Mouse (Mus musculus): ENCODE results near the gene Dstn. TPM values are rescaled to one million over a fixed set of nuclear protein-coding genes. Genes with fewer than 3 reads are reported as not detected.

The Dstn gene
- total RNA-seq, 2 experiments from 2014 or later = 154 to 157 TPM

DNA sequence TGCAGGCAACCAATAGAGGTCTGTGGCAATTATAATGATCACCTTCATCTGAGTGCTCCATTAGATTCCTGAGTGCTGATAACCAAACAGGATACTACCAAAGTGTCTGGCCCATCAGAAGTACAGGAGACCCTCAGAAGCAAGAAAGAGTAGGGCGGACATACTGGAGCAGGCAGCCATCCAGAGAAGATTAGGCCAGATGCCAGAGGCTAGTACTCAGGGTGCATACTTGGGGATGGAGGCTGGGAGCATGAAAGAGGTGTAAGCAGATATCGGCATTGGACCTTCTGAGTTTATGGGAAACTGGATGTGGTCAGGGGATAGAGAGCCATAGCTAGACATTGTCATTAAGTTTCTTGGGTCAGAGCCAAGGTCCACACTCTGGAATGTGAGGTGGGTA is 55.7 kb downstream of the Dstn start:
- no peak overlapping the region for H3K27ac ChIP-seq
- no peak for DNase-seq (ENCODE audit: extremely low spot score in 1 of 2, low spot score in 2 of 2)
- TF ChIP-seq CTCF (IDR thresholded peaks at IDR 0.05) = no peak
- H3K4me3 ChIP-seq = no peak overlapping the region
- intact Hi-C loops (cut with DNase I) = no loop called here

DNA sequence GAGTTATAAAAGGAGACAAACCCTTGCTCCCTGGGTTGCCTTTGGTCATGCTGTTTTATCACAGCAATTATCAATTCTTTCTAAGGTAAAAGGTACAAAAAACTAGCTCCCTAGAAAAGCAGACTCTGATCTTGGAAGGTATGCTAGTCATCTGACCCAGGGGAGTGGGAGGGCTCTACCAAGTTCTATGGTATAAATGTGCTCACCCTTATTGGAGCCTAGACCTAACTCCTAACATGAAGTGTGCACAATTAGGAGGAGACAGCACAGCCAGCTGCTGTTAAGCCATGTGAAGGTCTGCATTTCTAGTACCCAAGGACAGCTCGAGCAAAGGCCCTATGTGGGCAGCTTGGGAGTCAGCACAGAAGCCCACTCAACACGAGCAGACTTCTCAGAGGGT is 56.8 kb downstream of the Dstn start:
- intact Hi-C loops (cut with DNase I) = no loop called here
- no peak for DNase-seq (ENCODE audit: extremely low spot score in 1 of 2, low spot score in 2 of 2)
- TF ChIP-seq CTCF (IDR thresholded peaks at IDR 0.05) = no peak
- H3K27ac ChIP-seq = no peak overlapping the region
- no peak overlapping the region for H3K4me3 ChIP-seq

DNA sequence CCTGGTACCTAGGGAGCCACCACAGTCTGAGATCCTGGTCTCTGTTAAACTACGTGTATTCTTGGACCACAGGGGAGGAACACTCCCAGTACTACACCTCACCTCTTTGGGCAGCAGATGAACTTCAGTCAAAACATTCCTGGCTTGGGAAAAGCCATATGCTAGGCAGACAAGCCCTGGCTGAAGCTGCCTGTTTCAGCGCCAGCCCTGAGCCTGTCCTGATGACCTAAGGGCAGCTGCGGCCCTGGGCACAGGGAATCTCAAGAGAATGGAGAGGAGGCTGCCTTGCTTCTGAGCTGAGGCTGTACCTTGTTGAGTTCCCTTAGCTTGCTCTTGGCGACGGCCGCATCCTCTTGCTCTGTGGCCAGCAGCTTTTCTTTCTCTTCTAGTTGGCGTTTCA is 58.0 kb downstream of the Dstn start:
- Histone ChIP-seq H3K4me3 (no peak overlapping the region), H3K27ac (no peak overlapping the region)
- no peak for DNase-seq (ENCODE audit: extremely low spot score in 1 of 2, low spot score in 2 of 2)
- intact Hi-C loops (cut with DNase I) = no loop called here
- TF ChIP-seq CTCF (IDR thresholded peaks at IDR 0.05) = no peak

DNA sequence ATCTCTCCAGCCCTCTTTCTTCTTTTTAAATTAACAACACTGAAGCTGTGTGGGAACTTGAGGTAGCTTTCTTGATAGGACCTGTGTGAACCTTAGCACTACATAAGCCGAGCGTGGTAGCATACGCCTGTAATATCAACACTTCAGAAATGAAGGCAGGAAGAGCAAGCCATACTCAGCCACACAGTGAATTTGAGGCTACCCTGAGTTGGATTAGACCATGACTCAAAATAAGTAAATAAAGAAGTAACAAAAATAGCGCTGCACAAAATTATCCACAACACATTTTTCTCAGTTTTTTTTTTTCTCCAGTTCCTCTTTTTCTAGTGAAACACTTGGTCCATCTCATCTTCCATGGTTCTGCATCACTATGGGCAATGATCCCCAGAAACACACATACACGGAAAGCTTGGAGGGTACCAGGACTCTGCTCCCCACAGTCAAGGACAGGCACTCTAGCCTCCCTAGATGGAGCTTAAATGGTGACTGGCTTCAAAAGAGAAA is 60.1 kb downstream of the Dstn start:
- DNase-seq (ENCODE audit: extremely low spot score in 1 of 2, low spot score in 2 of 2) = no peak
- TF ChIP-seq CTCF (IDR thresholded peaks at IDR 0.05) = no peak
- H3K4me3 ChIP-seq = no peak overlapping the region
- H3K27ac ChIP-seq = no peak overlapping the region
- intact Hi-C loops (cut with DNase I) = no loop called here

DNA sequence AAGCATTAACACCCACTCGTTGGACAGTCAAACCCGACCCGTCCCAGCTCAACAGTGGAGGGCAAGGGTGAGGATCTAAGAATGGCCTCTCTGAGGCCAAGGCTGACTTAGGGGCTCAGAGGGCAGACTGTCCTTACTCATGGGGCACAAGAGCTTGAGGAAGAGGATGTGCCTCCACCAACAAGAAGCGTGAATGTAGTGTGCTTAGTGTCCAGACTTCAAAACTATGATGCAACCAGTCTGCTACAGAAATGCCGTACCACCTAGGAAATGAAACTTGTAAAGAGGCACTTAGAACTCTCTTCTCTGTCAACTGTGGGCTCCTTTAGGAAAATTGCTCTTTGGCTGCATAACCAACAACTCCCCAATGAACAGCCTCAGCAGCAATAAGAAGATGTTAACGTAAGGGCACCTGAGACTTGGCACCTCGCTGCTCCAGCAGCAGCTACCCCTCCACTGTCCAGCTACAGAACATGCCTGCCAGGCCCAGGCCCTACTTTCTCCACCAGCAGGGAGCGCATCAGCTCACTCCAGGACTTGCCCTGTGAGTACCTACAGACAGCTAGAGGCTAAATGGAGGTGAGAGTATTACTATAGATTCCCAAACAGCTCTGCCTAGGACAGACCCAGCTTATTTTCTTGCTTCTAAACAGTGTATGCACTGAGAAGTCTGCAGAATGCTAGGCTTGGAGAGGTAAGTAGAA is 63.5 kb downstream of the Dstn start:
- no peak for DNase-seq (ENCODE audit: extremely low spot score in 1 of 2, low spot score in 2 of 2)
- intact Hi-C loops (cut with DNase I) = no loop called here
- peak; percentile 2; the same call in 1 of the 2 replicates for TF ChIP-seq CTCF (IDR thresholded peaks at IDR 0.05)
- H3K4me3 ChIP-seq = no peak overlapping the region
- no peak overlapping the region for H3K27ac ChIP-seq

DNA sequence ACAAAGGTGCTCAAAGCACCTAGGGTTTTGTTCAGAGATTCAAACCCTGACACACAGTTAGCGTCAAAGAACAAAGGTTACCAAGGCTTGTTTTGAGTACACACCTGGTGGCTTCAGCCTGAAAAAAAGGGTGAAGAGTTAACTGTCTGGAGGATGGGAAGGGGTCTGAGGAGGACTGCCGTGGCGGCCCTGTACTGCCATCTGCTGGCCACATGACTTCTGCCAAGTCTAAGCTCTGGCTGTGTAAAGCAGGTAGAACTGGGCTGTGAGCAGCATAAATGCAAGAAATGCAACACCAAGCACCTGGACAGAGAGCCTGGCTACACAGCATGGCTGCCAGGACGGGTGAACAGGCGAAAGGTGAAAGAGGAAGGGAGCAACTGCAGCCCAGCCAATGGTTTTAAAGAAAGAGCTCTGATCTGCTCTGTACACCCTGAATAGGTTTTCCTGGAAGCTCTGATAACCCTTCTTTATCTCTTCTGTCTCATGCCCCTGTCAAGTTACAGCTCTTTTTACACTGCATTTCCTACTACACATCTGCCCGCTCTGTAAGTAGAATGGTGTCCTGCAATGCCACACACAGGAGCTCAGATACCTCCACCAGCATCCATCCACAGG is 65.8 kb downstream of the Dstn start:
- no peak overlapping the region for H3K4me3 ChIP-seq
- no peak overlapping the region for H3K27ac ChIP-seq
- peak; percentile 81 for TF ChIP-seq CTCF (IDR thresholded peaks at IDR 0.05)
- DNase-seq (ENCODE audit: extremely low spot score in 1 of 2, low spot score in 2 of 2) = peak; percentile 54 to 73
- intact Hi-C loops (cut with DNase I) = loop anchor here (2.0 to 10.0 kb wide), 2 partner anchors 114 to 474 kb away; no protein-coding TSS in a partner anchor

DNA sequence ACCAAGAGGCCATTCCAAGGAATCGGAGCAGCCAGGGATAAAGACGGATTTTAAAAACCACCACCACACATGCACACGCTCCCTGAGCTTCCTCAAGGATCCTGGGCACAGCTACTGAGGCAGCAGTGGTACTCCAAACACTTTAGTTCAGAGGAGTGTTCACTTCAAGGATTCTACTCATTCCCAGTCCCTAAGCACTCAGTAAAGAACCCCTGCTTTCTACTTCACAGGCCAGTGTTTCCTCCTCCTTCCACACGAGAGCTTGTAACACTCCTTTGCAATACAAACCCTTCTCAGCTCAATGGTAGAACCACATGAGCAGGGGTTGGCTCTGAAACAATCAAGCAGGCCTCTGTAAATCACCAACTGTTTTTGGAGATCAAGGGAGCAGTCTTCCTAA is 67.0 kb downstream of the Dstn start:
- TF ChIP-seq CTCF (IDR thresholded peaks at IDR 0.05) = no peak
- H3K27ac ChIP-seq = no peak overlapping the region
- intact Hi-C loops (cut with DNase I) = loop anchor here (10.0 kb wide), 1 partner anchor 473 kb away; no protein-coding TSS in a partner anchor
- DNase-seq (ENCODE audit: extremely low spot score in 1 of 2, low spot score in 2 of 2) = no peak
- H3K4me3 ChIP-seq = no peak overlapping the region

DNA sequence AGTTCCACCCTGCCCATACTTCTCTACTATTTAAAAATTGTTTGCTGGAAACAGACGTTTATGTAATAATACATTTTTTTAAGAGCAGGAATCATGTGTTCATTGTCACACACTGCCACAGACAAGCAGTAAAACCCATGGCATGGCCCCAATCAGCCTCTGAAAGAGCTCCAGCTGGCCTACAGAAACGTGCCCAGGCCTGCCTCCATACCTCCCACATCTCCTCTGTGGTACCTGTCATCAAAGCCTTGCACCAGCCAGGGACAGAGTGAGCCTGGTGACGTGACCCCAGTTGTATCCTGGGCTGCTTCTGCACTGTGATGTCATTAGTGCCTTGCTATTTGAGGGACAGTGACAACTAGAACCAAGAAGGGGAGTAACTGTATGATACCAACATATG is 67.8 kb downstream of the Dstn start:
- DNase-seq (ENCODE audit: extremely low spot score in 1 of 2, low spot score in 2 of 2) = no peak
- Histone ChIP-seq H3K27ac (peak overlapping the region; percentile 20; the same call in 1 of the 2 replicates), H3K4me3 (no peak overlapping the region)
- intact Hi-C loops (cut with DNase I) = loop anchor here (10.0 kb wide), 1 partner anchor 472 kb away; no protein-coding TSS in a partner anchor
- no peak for TF ChIP-seq CTCF (IDR thresholded peaks at IDR 0.05)

DNA sequence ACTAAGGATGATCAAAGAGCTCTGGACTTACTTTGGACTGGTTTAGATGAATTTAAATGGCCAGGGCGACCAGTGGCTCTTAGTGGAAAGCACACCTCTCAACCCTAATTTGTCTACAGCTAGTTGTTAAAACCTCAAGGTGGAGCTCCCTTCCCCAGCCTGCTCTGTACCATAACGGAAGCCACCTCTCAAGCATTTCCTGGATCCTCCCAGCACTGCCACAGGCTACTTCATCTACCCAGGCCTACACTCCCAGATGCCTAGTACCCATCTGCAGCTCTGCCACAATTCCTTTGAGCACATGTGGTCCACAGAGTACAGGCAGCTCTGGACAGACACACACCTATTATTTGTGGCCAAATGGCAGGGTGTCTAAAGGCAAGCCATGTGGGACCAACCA is 68.4 kb downstream of the Dstn start:
- Histone ChIP-seq H3K4me3 (no peak overlapping the region), H3K27ac (no peak overlapping the region)
- intact Hi-C loops (cut with DNase I) = loop anchor here (10.0 kb wide), 1 partner anchor 471 kb away; no protein-coding TSS in a partner anchor
- TF ChIP-seq CTCF (IDR thresholded peaks at IDR 0.05) = no peak
- no peak for DNase-seq (ENCODE audit: extremely low spot score in 1 of 2, low spot score in 2 of 2)

DNA sequence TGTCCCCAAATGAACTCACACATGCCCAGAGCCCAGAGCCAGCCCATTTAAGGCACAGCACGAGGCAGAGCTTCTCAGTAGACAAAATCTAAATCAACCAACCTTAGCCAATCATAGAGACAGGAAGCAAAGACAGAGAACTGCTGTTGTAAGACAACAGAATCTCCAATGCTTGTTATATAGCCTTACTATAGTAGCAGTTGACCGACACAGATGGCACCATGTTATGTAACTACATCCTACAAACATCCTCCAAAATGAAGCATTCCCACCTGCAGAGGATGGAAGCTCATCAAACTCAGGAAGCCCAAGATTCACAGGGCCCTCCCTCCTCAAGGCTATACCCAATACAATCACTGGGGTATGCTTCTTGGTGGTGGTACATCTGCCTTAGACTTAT is 72.4 kb downstream of the Dstn start:
- TF ChIP-seq CTCF (IDR thresholded peaks at IDR 0.05) = no peak
- no peak overlapping the region for H3K27ac ChIP-seq
- no peak overlapping the region for H3K4me3 ChIP-seq
- intact Hi-C loops (cut with DNase I) = loop anchor here (10.0 kb wide), 1 partner anchor 467 kb away; no protein-coding TSS in a partner anchor
- no peak for DNase-seq (ENCODE audit: extremely low spot score in 1 of 2, low spot score in 2 of 2)

DNA sequence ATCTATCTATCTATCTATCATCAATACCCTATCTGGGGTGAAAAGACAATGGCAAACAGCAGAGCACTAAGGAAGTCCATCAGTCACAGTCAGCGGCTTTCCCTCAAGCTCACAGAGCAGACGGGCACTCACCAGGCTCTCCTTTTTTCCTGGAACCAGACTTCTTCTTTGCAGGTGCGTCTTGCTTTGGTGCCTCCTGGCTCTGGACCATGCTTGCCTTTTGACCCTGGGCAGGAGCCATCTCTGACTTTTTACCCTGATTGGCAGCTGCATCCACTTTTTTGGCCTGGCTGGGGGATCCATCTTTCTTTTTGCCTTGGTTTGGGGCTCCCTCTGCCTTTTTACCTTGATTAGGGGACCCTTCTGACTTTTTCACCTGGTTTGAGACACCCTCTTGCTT is 72.9 kb downstream of the Dstn start:
- DNase-seq (ENCODE audit: extremely low spot score in 1 of 2, low spot score in 2 of 2) = no peak
- no peak overlapping the region for H3K4me3 ChIP-seq
- intact Hi-C loops (cut with DNase I) = loop anchor here (10.0 kb wide), 1 partner anchor 467 kb away; no protein-coding TSS in a partner anchor
- no peak overlapping the region for H3K27ac ChIP-seq
- TF ChIP-seq CTCF (IDR thresholded peaks at IDR 0.05) = no peak

DNA sequence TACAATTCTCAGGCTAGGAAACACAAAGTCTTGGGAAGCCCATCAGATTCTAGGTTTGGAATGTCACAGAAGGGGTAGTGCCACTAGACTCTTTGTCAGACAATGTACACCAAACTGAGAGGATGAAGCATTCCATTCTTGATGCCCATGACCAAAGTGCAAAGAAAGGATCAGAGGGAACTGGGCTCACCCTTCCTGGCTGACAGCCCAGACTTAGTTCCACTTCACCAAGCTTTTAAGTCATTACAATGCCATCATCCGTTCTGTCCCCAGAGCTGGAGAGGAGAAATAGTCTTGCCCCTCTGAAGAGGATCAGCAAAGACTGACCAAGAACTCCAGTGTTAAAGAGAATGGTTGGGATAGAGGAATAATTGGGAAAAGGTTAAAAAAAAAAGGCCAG is 75.9 kb downstream of the Dstn start:
- 0 out of 2 replicates have a peak overlapping the region, but pooled peaks have one; percentile 3 for H3K27ac ChIP-seq
- TF ChIP-seq CTCF (IDR thresholded peaks at IDR 0.05) = no peak
- intact Hi-C loops (cut with DNase I) = no loop called here
- H3K4me3 ChIP-seq = no peak overlapping the region
- DNase-seq (ENCODE audit: extremely low spot score in 1 of 2, low spot score in 2 of 2) = no peak
